Mouse (Mus musculus) C2C12 (cell line): Measurements from ENCODE around the gene B4galt4. TPM values are rescaled to one million over a fixed set of nuclear protein-coding genes. Genes with fewer than 3 reads are reported as not detected.

Experiments
- H3K27me3 ChIP-seq: one replicate; pipeline ENCODE4 v1.6.1; 2011; ENCODE audit not compliant: control insufficient read depth, insufficient read depth, insufficient read length
- H3K36me3 ChIP-seq: one replicate; pipeline ENCODE4 v1.6.1; 2011; ENCODE audit not compliant: control insufficient read depth, insufficient read depth
- H3K4me3 ChIP-seq: one replicate; pipeline ENCODE4 v1.5.1; 2011; ENCODE audit warnings: mild to moderate bottlenecking, control low read depth; ENCODE audit not compliant: poor library complexity, insufficient read depth, severe bottlenecking
- H3K79me2 ChIP-seq: one replicate; pipeline ENCODE4 v1.6.1; 2011; ENCODE audit not compliant: control insufficient read depth, insufficient read depth
- H3K79me3 ChIP-seq: one replicate; pipeline ENCODE4 v1.6.1; 2011; ENCODE audit warnings: low read depth, control low read depth
- H3ac ChIP-seq: one replicate; pipeline ENCODE3; 2011; ENCODE audit warnings: low read depth; ENCODE audit not compliant: control insufficient read depth, insufficient read length
- CEBPB ChIP-seq: IDR thresholded peaks from one replicate; pipeline ENCODE4 v1.6.1; 2011; ENCODE audit warnings: low read depth, mild to moderate bottlenecking, control low read depth, moderate library complexity
- CTCF ChIP-seq: IDR thresholded peaks from one replicate; pipeline ENCODE4 v1.5.1; 2011; ENCODE audit not compliant: control insufficient read depth, insufficient read depth, insufficient read length
- FOSL1 ChIP-seq: IDR thresholded peaks from one replicate; pipeline ENCODE4 v1.8.0; 2011; ENCODE audit warnings: mild to moderate bottlenecking, low read length; ENCODE audit not compliant: poor library complexity, insufficient read depth, severe bottlenecking
- MAX ChIP-seq: IDR thresholded peaks from one replicate; pipeline ENCODE4 v1.6.1; 2011; ENCODE audit warnings: mild to moderate bottlenecking, control low read depth
- MYOD1 ChIP-seq: IDR thresholded peaks from one replicate; pipeline ENCODE4 v1.6.1; 2011; ENCODE audit warnings: low read depth; ENCODE audit not compliant: control insufficient read depth, insufficient read length
- MYOG ChIP-seq: IDR thresholded peaks from one replicate; pipeline ENCODE4 v1.6.1; 2011; ENCODE audit not compliant: control insufficient read depth, insufficient read length; ENCODE audit errors: extremely low read depth
- USF1 ChIP-seq: IDR thresholded peaks from one replicate; pipeline ENCODE4 v1.6.1; 2011; ENCODE audit warnings: low read depth, mild to moderate bottlenecking, control low read depth, moderate library complexity
- polyA plus RNA-seq: library from polyadenylated mRNA; unstranded; fragments of >200 nt; fragmentation: generic; extraction: Trizol; gene quantifications from one replicate; pipeline ENCODE4 v1.2.1, GENCODE M21; 2012; ENCODE audit warnings: missing spikeins

Gene B4galt4
- polyA plus RNA-seq, 1 experiment: 4.3 TPM

- no peak overlapping the region for H3ac ChIP-seq
- no peak overlapping the region for H3K4me3 ChIP-seq
- no peaks in the 10 kb centered on the region for H3K27me3 ChIP-seq
- no peak for TF ChIP-seq CTCF
- TF ChIP-seq MAX: no peak
- TF ChIP-seq MYOD1: no peak
- TF ChIP-seq CEBPB: no peak
- TF ChIP-seq MYOG: no peak
- no peaks in the 10 kb centered on the region for H3K79me3 ChIP-seq
- no peaks in the 10 kb centered on the region for H3K36me3 ChIP-seq
- no peaks in the 10 kb centered on the region for H3K79me2 ChIP-seq
These were observed 11.1 kb upstream of the B4galt4 start for GRCm38 (mm10) chr16:38730921-38731320.

GRCm38 (mm10) chr16:38741204-38741903 is 710 bp upstream of the B4galt4 start:
- Histone ChIP-seq H3K36me3 (no peaks in the 10 kb centered on the region), H3K27me3 (no peaks in the 10 kb centered on the region), H3K79me3 (no peaks in the 10 kb centered on the region), H3K4me3 (no peak overlapping the region), H3ac (no peak overlapping the region), H3K79me2 (no peaks in the 10 kb centered on the region)
- TF ChIP-seq MAX: no peak
- TF ChIP-seq USF1: no peak
- TF ChIP-seq CEBPB: no peak
- TF ChIP-seq FOSL1: no peak
- TF ChIP-seq MYOD1: no peak

DNA sequence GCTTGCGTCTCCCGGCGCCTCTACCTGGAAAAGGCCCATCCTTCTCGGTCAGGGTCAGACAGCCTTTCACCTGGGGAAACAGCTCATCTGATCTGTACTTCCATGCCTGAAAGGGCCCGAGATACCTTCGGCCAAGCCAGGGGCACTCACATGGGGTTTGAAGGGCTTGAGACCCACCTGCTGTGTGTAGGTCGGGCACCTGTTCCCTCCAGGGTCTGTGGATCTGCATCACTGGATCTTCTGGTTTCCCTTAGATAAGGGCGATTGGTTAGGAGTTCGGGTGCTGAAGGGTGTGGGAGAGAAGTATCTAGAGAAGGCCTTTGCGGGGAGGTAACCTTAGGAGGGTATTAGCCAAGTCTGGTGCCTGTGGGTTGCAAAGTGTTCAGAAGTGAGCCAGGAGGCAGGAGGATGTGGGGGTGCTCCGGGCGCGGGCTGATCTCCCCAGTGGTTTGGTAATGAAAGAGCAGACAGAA is 631 bp downstream of the B4galt4 start:
- Histone ChIP-seq H3ac (peak overlapping the region; percentile 82), H3K4me3 (peak overlapping the region; percentile 37), H3K27me3 (no peaks in the 10 kb centered on the region), H3K79me2 (no peaks in the 10 kb centered on the region), H3K36me3 (no peaks in the 10 kb centered on the region), H3K79me3 (no peaks in the 10 kb centered on the region)
- TF ChIP-seq CEBPB: no peak
- no peak for TF ChIP-seq CTCF
- TF ChIP-seq MYOG: no peak
- no peak for TF ChIP-seq USF1
- no peak for TF ChIP-seq FOSL1
- no peak for TF ChIP-seq MYOD1
- no peak for TF ChIP-seq MAX

GRCm38 (mm10) chr16:38743941-38744673 is 2.0 kb downstream of the B4galt4 start:
- H3K4me3 ChIP-seq: no peak overlapping the region
- no peaks in the 10 kb centered on the region for H3K79me2 ChIP-seq
- H3K36me3 ChIP-seq: no peaks in the 10 kb centered on the region
- no peaks in the 10 kb centered on the region for H3K79me3 ChIP-seq
- no peaks in the 10 kb centered on the region for H3K27me3 ChIP-seq
- no peak overlapping the region for H3ac ChIP-seq
- no peak for TF ChIP-seq MYOD1
- no peak for TF ChIP-seq USF1
- no peak for TF ChIP-seq CTCF
- no peak for TF ChIP-seq CEBPB
- no peak for TF ChIP-seq MAX
- no peak for TF ChIP-seq MYOG
- no peak for TF ChIP-seq FOSL1

- Histone ChIP-seq H3K27me3 (no peaks in the 10 kb centered on the region), H3K79me2 (no peaks in the 10 kb centered on the region), H3ac (no peak overlapping the region), H3K79me3 (no peaks in the 10 kb centered on the region), H3K4me3 (no peak overlapping the region), H3K36me3 (no peaks in the 10 kb centered on the region)
- TF ChIP-seq CTCF (no peak), FOSL1 (no peak), MYOD1 (no peak), MYOG (no peak), USF1 (no peak), MAX (no peak), CEBPB (no peak)
These were observed 8.7 kb downstream of the B4galt4 start for GRCm38 (mm10) chr16:38750803-38751202.
